Mouse (Mus musculus) liver, adult 2 months (tissue): ENCODE results near the gene Inpp5a.

Source experiments
- CTCF ChIP-seq: fragments of 200-500 bp; IDR thresholded peaks from 2 replicates; pipeline ENCODE4 v1.5.1; 2011; ENCODE audit warnings: low read depth, low read length, control low read depth
- POLR2A ChIP-seq: fragments of 200-500 bp; IDR thresholded peaks from 2 replicates; pipeline ENCODE4 v1.6.1; 2011; ENCODE audit warnings: low read length, control low read depth; ENCODE audit not compliant: insufficient read depth; ENCODE audit errors: extremely low read depth

- no peak for TF ChIP-seq CTCF
- no peak for TF ChIP-seq POLR2A
Measured at GRCm38 (mm10) chr7:139572665-139573064, 183.8 kb downstream of the Inpp5a start.
